Mouse (Mus musculus) MEL (cell line): ENCODE measurements at regions not wholly inside any gene's neighbourhood (a gene's known extent, or its start where the extent isn't known, plus 50 kb on each side); places are given as distances from the start of the nearest gene placed in this dataset.

Source experiments
- MAFK ChIP-seq: IDR thresholded peaks from 2 replicates; pipeline ENCODE4 v1.6.1; 2011; ENCODE audit warnings: low read depth, mild to moderate bottlenecking, low read length, improper control_type of control experiment, borderline replicate concordance
- ZKSCAN1 ChIP-seq: IDR thresholded peaks from 2 replicates; pipeline ENCODE4 v1.6.1; 2012; ENCODE audit warnings: low read depth, mild to moderate bottlenecking, inconsistent platforms, low read length, improper control_type of control experiment, moderate library complexity

- TF ChIP-seq ZKSCAN1 (no peak), MAFK (no peak)
These were observed 58.5 kb upstream of the Serp2 start for GRCm38 (mm10) chr14:76615182-76615581.
